Mouse (Mus musculus): ENCODE measurements at regions not wholly inside any gene's neighbourhood (a gene's known extent, or its start where the extent isn't known, plus 50 kb on each side); places are given as distances from the start of the nearest gene placed in this dataset.

DNA sequence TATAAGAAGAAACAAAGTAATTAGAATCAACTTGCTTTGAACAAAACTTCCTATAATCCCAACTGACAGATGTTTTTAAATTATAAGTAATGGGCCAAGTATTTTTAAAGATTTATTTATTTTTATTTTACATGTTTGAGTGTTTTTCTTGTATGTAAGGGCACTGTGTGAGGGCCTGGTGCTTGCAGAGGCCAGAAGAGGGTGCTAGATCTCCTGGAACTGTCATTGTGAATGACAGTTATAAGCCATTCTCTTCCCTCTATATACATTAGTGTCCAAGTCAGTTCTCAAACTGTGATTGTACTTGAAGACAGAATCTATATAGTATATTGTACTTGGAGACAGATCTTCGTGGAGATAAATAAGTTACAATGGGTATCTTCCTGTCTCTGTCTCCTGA, 149.1 kb upstream of the Palmd start:
- 0 out of 2 replicates have a peak, but pooled peaks have one; percentile 4 for TF ChIP-seq CTCF (IDR thresholded peaks at IDR 0.05; ENCODE audit: low read depth)
- no peak for TF ChIP-seq EP300 (IDR thresholded peaks at IDR 0.05; ENCODE audit: low read depth)
